Mouse (Mus musculus): Measurements from ENCODE around the gene Aldh9a1. TPM values are rescaled to one million over a fixed set of nuclear protein-coding genes. Genes with fewer than 3 reads are reported as not detected.
A peak's percentile ranks its signal among the peaks of the same experiment; 100 is the strongest.

Aldh9a1 gene
- polyA plus RNA-seq, 1 experiment from 2014 or later = 77.1 TPM

DNA sequence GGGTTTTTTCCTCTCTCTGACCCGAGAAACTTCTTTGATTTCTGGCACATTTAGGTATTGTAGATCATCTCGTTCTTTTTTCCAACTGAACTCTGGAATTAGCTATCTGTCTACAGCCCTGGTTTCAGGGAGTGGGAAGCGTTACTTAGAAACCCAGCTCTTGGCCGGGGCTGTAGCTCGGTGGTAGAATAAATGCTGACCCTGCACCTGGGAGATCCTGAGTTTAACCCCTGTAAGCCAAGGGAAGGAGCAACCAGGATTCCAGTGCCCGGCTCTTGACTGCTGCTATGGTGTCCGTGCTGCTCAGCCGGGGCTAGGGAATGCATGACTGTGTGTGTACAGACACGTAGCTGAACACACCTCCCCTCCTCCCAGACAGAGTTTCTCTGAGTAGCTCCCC lies 8.9 kb downstream of the Aldh9a1 start:
- Histone ChIP-seq H3K4me3 (replicated peaks) (no peak overlapping the region), H3K27ac (no peak overlapping the region), H3K4me1 (no peaks in the 10 kb centered on the region), H3K4me2 (no peak overlapping the region), H3K9me3 (no peaks in the 10 kb centered on the region), H3K9ac (no peak overlapping the region), H3K36me3 (peaks cover 30% of the 10 kb centered on the region), H3K27me3 (replicated peaks) (no peaks in the 10 kb centered on the region)
- 82% methylated on average over 9 of the region's 9 CpGs for WGBS
- no peak for ATAC-seq (ENCODE audit: insufficient read depth, low FRiP score, low read depth)

DNA sequence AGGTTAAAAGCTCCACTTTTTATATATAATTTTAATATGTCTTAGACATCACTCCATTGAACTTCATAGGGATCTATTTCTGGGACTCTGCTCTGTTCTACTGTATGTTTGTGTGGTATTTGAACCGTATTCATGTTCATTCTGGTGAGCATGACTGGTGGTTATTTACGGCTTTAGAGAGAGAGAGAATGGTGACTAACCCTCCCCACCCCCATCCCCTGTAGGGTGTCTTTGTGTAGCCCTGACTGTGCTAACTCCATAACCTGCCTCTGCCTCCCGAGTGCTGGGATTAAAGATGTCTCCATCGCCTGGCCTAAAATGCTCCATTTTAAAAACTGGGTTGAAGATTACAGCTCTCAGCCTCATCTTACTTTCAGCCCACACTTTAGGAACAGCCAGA lies 10.5 kb downstream of the Aldh9a1 start:
- H3K27ac ChIP-seq = no peak overlapping the region
- no peak overlapping the region for H3K9ac ChIP-seq
- 85% methylated on average over 4 of the region's 4 CpGs for WGBS
- H3K4me1 ChIP-seq = no peaks in the 10 kb centered on the region
- H3K4me3 ChIP-seq (replicated peaks) = no peak overlapping the region
- ATAC-seq (ENCODE audit: insufficient read depth, low FRiP score, low read depth) = no peak
- no peak overlapping the region for H3K4me2 ChIP-seq
- no peaks in the 10 kb centered on the region for H3K27me3 ChIP-seq (replicated peaks)
- peaks cover 28% of the 10 kb centered on the region for H3K36me3 ChIP-seq
- no peaks in the 10 kb centered on the region for H3K9me3 ChIP-seq

DNA sequence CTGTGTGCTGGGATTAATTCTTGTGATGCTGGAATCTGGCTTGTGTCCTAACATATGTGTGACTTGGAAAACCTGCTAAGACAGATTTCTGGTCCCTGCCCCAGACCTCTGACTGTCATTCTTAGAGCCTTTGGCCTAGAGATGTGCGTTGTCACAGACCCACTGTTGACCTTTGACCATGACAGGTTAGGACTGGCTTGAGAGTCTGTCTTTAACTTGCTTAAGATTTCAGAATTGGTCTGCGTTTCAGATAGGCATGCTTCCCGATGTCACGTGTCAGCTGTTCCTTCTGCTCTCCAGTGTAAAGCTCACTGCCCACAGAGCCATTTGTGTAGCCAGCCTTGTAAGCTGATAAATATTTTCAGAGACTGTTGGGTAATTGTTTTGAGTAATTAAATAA lies 13.0 kb downstream of the Aldh9a1 start:
- WGBS = 80% methylated on average over 4 of the region's 4 CpGs
- ATAC-seq (ENCODE audit: insufficient read depth, low FRiP score, low read depth) = no peak
- Histone ChIP-seq H3K36me3 (peaks cover 24% of the 10 kb centered on the region), H3K4me1 (no peaks in the 10 kb centered on the region), H3K4me3 (replicated peaks) (no peak overlapping the region), H3K9me3 (no peaks in the 10 kb centered on the region), H3K9ac (no peak overlapping the region), H3K4me2 (no peak overlapping the region), H3K27me3 (replicated peaks) (no peaks in the 10 kb centered on the region), H3K27ac (no peak overlapping the region)

DNA sequence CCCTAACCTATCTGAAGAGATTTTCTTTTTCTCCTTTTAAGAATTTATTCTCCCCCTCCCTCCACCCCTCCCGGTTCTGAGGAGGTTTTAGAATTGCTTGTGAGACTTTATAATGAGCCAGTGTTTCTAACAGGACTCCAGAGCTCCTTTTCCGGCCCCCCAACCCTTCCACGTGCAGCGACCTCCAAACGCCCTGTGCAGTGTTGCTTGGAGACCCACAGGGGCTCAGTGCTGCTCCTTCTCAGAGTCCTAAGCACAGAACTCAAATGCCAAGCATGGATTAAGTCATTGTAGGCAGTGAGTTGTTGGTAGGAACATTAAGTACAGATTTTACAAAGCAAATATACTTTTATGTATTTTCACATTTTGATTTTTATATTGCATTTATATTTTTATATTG lies 13.5 kb downstream of the Aldh9a1 start:
- no peak overlapping the region for H3K9ac ChIP-seq
- H3K27me3 ChIP-seq (replicated peaks) = no peaks in the 10 kb centered on the region
- no peak for ATAC-seq (ENCODE audit: insufficient read depth, low FRiP score, low read depth)
- H3K4me2 ChIP-seq = no peak overlapping the region
- H3K4me3 ChIP-seq (replicated peaks) = no peak overlapping the region
- 65% methylated on average over 5 of the region's 5 CpGs for WGBS
- H3K27ac ChIP-seq = no peak overlapping the region
- peaks cover 24% of the 10 kb centered on the region for H3K36me3 ChIP-seq
- H3K4me1 ChIP-seq = no peaks in the 10 kb centered on the region
- H3K9me3 ChIP-seq = no peaks in the 10 kb centered on the region

DNA sequence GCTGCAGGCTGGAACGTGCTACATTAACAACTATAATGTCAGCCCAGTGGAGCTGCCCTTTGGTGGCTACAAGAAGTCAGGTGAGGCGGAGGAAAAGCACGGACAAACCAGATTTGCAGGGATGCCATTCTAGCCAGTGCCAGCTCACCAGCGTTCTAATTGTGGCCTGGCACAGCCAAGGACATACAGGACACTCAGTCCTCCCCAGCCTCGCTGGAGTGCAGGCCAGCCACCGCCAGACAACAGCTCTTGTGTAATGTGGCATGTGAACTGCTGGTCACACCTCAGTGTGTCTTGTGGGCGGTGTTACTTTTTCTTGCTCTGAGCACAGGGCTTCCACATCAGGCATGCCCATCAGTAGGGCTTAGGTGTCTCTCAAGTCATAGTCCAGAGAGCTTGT lies 16.0 kb downstream of the Aldh9a1 start:
- Histone ChIP-seq H3K36me3 (peaks cover 24% of the 10 kb centered on the region), H3K9me3 (no peaks in the 10 kb centered on the region), H3K27me3 (replicated peaks) (no peaks in the 10 kb centered on the region), H3K4me3 (replicated peaks) (no peak overlapping the region), H3K9ac (no peak overlapping the region), H3K4me2 (no peak overlapping the region), H3K27ac (no peak overlapping the region), H3K4me1 (no peaks in the 10 kb centered on the region)
- no peak for ATAC-seq (ENCODE audit: insufficient read depth, low FRiP score, low read depth)
- WGBS = 89% methylated on average over 7 of the region's 7 CpGs

DNA sequence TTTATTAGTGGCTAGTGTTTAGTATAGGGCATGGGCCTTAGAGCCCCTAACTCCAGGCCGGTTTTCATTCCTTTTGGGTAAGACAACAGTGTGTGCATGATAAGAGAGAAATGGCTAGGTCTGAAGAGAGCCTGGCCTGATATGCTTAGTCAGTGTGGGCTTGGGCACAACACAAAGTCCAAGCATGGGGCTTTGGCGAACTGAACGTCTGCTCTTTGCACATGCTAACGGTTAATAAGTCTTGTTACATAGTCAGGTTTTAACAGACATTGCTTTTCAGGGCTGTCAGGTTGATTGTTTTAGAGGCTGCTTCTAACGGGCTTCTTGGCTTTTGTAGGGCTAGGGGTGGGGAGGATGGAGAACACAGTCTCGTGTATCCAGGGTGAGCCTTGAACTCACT lies 16.8 kb downstream of the Aldh9a1 start:
- Histone ChIP-seq H3K9me3 (no peaks in the 10 kb centered on the region), H3K36me3 (peaks cover 24% of the 10 kb centered on the region), H3K4me1 (no peaks in the 10 kb centered on the region), H3K9ac (no peak overlapping the region), H3K4me2 (no peak overlapping the region), H3K4me3 (replicated peaks) (no peak overlapping the region), H3K27ac (no peak overlapping the region), H3K27me3 (replicated peaks) (no peaks in the 10 kb centered on the region)
- no peak for ATAC-seq (ENCODE audit: insufficient read depth, low FRiP score, low read depth)
- WGBS = 87% methylated on average over 6 of the region's 6 CpGs

DNA sequence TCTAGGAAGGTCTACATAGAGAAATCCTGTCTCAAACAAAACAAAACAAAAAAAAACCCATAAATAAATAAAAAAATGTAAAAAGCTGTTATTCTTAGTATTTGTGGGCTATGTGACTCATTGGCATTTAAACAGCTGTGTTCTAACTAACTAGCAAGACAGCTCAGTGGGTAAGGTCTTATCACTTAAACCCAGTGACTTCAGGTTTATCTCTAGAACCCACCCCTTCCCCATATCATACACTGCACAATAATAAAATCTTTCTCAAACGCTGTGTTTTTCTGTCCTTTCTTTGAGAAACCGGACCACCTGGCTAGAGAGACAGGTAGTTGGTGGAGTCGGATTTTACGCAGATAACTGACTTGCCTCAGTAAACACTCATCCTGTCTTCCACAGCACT lies 18.2 kb downstream of the Aldh9a1 start:
- 80% methylated on average over 4 of the region's 4 CpGs for WGBS
- peak; percentile 53; the same call in 1 of the 2 replicates for ATAC-seq (ENCODE audit: insufficient read depth, low FRiP score, low read depth)

DNA sequence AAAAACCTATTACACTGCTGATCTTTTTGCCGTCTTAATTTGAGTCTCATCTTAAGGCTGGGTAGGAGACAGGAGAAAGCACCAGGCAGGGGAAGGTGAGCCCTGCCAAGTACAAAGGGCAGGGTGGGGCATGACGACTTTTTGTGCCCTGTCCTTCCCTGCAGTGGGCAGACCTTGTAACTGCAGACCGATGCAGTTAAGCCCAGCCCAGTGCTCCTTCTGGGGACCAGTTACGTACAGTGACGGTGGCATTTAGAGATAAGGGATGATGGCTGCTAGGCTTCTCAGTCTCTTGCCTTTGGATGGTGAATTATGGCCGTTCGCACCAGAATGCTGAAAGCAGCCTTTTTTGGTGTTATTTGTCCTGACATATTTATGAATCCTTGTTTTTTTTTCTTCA lies 18.7 kb downstream of the Aldh9a1 start:
- Histone ChIP-seq H3K4me1 (no peaks in the 10 kb centered on the region), H3K4me3 (replicated peaks) (no peak overlapping the region), H3K9me3 (no peaks in the 10 kb centered on the region), H3K9ac (no peak overlapping the region), H3K27me3 (replicated peaks) (no peaks in the 10 kb centered on the region), H3K36me3 (peaks cover 31% of the 10 kb centered on the region), H3K27ac (no peak overlapping the region), H3K4me2 (no peak overlapping the region)
- WGBS = 71% methylated on average over 7 of the region's 7 CpGs
- ATAC-seq (ENCODE audit: insufficient read depth, low FRiP score, low read depth) = peak; percentile 77; the same call in 1 of the 2 replicates

More for the DNA sequence above, 18.2 kb downstream of the Aldh9a1 start:
- Histone ChIP-seq H3K27me3 (replicated peaks) (no peaks in the 10 kb centered on the region), H3K9me3 (no peaks in the 10 kb centered on the region), H3K36me3 (peaks cover 31% of the 10 kb centered on the region), H3K9ac (no peak overlapping the region), H3K4me2 (no peak overlapping the region), H3K27ac (no peak overlapping the region), H3K4me1 (no peaks in the 10 kb centered on the region), H3K4me3 (replicated peaks) (no peak overlapping the region)

DNA sequence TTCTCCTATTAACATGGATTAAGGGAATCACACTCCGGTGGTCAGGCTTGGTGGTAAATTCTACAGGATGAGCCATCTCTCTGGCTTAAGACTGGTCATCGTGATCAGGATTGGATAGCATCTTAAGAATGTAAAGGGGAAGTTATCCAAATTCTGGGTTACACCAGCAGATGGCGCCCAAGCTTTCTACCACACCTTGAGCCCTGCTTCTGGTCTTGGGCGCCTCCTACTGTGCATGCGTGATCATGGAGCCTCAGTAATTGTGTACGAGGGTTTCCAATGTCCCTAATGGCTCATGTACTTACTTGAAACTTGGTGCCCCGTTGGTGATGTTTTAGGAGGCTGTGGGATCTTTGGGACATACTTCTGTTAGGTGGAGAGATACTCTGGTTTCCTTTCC lies 20.1 kb downstream of the Aldh9a1 start:
- peak; percentile 23; the same call in 1 of the 2 replicates for ATAC-seq (ENCODE audit: insufficient read depth, low FRiP score, low read depth)
- no peak overlapping the region for H3K4me2 ChIP-seq
- no peak overlapping the region for H3K9ac ChIP-seq
- no peak overlapping the region for H3K27ac ChIP-seq
- H3K4me1 ChIP-seq = no peaks in the 10 kb centered on the region
- no peaks in the 10 kb centered on the region for H3K27me3 ChIP-seq (replicated peaks)
- H3K9me3 ChIP-seq = no peaks in the 10 kb centered on the region
- H3K36me3 ChIP-seq = peaks cover 28% of the 10 kb centered on the region
- WGBS = 10% methylated on average over 7 of the region's 7 CpGs
- H3K4me3 ChIP-seq (replicated peaks) = no peak overlapping the region

DNA sequence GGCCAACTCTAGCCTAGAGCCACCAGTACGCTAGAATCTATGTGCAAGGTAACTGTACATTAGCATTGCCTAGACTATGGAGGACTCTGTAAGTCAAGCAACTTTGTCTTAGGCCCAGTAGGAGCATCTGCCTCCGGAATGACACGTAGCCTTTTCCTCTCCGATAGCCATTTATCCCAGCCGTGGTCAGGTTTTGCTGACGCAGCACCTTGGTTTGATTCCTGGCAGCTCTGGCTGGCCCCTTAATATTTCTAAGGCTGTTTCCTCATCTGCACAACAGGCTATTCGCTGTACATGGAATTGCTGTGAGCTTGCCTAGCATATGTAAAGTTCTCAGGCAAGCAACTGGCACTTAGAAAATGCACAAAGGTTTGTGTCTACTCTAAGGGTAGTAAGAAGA lies 22.9 kb downstream of the Aldh9a1 start:
- no peak for ATAC-seq (ENCODE audit: insufficient read depth, low FRiP score, low read depth)
- Histone ChIP-seq H3K9ac (no peak overlapping the region), H3K27ac (no peak overlapping the region), H3K9me3 (no peaks in the 10 kb centered on the region), H3K4me3 (replicated peaks) (no peak overlapping the region), H3K27me3 (replicated peaks) (no peaks in the 10 kb centered on the region), H3K4me1 (no peaks in the 10 kb centered on the region), H3K36me3 (peaks cover 11% of the 10 kb centered on the region; the same call in 1 of the 2 replicates), H3K4me2 (no peak overlapping the region)
- 90% methylated on average over 7 of the region's 7 CpGs for WGBS

DNA sequence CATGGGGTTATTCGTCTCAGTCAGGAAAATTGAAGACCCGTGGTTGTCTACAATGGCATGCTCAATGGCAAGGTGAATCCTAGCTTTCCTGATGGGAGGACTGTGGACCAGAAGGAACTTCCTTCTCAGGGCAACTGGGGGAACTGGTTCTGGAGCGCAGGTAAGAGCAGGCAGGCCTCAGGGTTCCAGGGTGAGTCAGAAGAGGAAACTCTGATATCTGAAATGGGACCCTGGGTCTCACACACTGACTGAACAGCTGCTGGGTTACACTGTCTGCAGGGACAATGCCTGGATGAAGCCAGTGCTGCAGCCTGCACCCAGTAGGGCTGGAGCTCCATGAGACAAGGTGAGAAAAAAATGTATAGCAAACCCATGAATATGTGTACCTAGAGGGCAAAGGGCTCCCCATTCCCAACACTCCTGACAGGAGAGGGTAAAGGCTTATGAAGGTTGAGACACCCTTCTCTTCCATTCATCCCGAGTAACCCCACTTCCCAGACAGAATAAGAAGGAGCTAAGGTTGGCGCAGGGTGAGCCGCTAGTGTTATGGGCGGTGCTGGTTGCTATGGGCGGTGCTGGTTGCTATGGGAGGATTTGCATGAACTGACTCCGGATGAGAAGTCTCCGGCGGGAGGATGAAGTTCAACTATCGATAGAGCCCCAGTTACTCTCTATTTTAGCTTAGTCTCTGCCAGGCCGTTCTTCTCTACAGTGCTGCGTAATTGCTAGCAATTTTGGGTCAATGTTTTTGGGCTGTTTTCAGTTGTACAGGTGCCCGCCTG lies 24.4 kb downstream of the Aldh9a1 start:
- Histone ChIP-seq H3K27me3 (replicated peaks) (no peaks in the 10 kb centered on the region), H3K9ac (no peak overlapping the region), H3K4me1 (no peaks in the 10 kb centered on the region), H3K9me3 (no peaks in the 10 kb centered on the region), H3K27ac (peak overlapping the region; percentile 46; the same call in 1 of the 2 replicates), H3K36me3 (peaks cover 11% of the 10 kb centered on the region; the same call in 1 of the 2 replicates), H3K4me3 (replicated peaks) (no peak overlapping the region), H3K4me2 (peak overlapping the region; percentile 30)
- peak; percentile 70 for ATAC-seq (ENCODE audit: insufficient read depth, low FRiP score, low read depth)
- 25% methylated on average over 15 of the region's 15 CpGs for WGBS

DNA sequence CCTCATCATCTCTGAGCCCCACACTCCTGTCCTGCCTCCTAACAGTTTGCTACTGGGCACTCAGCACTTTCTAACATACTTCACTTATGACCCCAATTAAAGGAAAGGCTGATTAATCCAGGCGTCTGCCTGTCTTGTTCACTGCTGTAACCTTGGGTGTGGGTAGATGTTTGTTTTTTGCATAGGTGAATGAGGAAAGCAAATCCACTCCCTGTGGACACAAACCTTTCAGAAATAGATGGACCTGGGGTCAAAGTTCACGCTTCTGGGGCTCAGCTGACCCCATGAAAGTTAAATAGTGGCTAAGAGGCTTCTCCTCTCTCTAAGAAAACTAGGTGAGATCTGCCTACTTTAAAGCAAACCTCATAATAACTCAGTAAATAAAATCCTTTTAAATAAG lies 25.2 kb downstream of the Aldh9a1 start:
- Histone ChIP-seq H3K9ac (no peak overlapping the region), H3K36me3 (peaks cover 11% of the 10 kb centered on the region; the same call in 1 of the 2 replicates), H3K4me1 (no peaks in the 10 kb centered on the region), H3K4me3 (replicated peaks) (no peak overlapping the region), H3K27ac (no peak overlapping the region), H3K4me2 (peak overlapping the region; percentile 30; the same call in 1 of the 2 replicates), H3K27me3 (replicated peaks) (no peaks in the 10 kb centered on the region), H3K9me3 (no peaks in the 10 kb centered on the region)
- 44% methylated on average over 2 of the region's 2 CpGs for WGBS
- no peak for ATAC-seq (ENCODE audit: insufficient read depth, low FRiP score, low read depth)
